Mouse (Mus musculus): ENCODE data around the gene Mfap2. TPM values are rescaled to one million over a fixed set of nuclear protein-coding genes. Genes with fewer than 3 reads are reported as not detected.

Mfap2 gene
- 37.7 and 48.4 TPM in 2 replicates for polyA plus RNA-seq (2012; rRNA removed)

DNA sequence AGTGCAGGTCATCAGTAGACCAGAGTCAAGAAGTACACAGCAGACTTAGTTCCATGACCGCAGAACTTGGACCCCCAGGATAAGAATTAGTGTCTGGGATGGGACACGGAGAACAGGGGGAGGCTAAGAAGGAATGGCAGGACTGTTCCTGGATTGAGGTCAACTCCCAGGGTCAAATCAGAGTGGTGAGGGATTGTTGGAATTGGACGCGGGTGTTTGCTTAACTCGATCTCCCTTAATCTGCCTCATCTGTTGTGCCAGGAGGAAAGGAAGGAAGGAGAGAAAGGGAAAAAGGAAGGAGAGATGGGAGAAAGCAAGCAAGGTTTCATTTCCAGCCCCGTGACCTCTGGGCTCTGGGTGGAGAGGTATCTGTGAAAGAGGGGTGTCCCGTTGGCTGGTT, at the start of gene Mfap2:
Mfap2 (plus strand) TSS at position 301 of the 400 bp plus-strand sequence.

DNA sequence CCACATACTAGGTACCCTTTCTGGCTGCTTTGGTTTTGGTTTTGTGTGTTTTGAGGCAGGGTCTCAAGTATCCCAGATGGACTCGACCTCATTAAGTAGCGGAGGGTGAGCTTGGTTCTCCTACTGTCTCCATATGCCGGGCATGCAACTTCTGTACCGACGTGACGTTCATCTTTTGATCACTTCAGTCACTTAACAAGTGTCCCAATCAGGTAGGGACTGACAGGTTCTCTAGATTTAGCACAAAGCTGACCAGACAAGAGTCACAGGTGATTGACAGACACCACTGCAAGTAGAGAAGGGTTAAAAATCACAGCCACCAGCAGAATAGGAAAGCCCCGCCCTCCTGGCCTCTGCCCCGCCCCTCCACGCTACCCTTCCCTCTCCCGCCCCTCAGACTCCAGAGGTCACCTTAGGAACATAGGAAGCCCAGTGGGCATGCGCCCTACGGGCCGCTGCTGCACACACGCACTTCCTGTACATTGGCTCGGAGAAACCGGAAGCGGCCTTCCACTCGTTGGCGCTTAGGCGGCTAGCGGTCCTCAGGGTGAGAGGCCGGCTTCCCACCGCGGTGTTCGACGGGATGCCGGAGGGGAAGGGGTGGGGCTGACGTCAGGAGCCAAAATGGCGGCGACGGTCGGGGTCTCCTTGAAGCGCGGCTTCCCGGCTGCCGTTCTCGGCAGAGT, 49.3 kb upstream of the Mfap2 start, which contains the start of gene Sdhb:
Sdhb (plus strand) TSS at position 423 of the 686 bp plus-strand sequence.

DNA sequence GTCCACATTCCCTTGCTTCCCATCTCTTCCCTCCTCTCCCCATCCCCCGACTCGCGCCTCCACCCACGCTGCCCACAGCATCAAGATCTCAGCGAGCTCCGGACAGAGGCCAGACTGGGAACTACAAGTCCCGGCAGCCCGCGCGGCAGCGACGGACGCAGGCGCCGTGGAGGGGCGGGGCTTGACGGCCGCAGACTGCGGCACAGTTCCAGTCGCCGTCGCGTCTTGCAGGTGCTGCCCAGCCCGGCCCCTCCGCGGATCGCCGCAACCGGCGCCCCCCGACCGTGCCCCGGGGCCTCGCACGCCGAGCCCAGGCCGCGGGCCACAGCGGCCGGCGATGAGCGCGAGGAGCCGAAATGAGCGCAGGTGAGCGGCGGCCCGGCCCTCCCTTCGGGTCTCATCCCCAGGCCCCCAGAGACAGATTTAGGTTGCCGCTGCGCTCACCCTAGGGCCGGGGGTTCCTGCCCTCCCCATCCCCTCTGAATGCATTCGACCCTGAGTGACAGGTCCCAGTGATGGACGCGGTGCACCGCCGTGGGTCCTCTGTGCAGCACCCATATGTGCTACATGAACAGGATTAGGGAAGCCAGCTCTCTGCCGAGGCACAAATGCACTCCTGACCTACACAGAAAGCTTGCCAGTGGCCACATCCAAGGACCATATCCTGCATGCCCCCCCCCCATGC, 23.4 kb upstream of the Mfap2 start, which contains the start of gene Atp13a2:
Atp13a2 (plus strand) TSS at position 163 of the 685 bp plus-strand sequence.

DNA sequence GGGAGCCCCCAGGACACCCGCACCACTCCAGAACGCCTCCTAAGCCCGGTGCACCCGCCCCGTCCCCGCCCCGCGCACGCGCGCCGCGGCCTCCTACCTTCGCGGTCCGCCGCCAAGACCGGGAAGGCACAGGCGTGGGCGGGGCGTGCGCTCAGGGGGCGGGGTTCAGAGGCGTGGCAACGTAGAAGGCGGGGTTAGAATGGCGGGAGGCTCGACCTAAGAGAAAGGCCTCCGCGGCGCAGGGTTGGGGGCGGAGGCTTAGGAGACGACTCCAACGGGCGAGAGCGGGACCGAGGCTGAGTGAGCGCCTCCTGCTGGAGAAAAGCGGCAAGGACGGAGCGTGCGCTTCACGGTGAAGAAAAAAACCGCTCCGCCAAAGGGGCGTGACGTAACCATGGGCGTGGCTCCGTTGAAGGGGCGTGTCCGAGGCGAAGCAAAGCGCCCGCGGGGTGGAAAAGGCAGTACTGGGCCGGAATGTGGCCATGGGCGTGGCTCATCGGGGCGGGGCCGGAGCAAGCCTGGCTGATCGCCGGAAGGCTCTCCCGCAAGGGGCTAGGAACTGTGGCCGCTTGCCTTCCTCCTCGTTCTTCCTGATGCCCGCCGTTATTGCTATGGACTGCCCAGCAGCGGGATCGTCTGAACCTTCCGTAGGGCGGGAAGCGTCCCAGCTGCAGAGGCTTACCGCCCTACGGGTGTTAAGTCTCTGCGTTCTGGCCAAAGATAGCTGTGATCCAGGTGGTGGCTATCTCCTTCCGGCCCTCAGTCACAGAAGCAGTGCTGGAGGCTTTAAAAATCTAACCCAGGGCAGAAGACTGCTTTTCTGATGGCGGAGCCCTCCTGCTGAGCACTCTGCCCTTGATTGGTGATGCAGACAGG, 50.4 kb downstream of the Mfap2 start, which contains the start of gene Crocc:
Crocc (minus strand) TSS at position 125 of the 876 bp plus-strand sequence.

Other genes with a start within 250 kb of the Mfap2 start
- 1.7 and 2.8 TPM in 2 replicates for gene Padi4, start 236.2 kb upstream of the Mfap2 start, polyA plus RNA-seq (2012; rRNA removed)
- 0.09 TPM in 1 of 2 replicates, not detected in the other for gene Padi3, start 199.8 kb upstream of the Mfap2 start, polyA plus RNA-seq (2012; rRNA removed)
- gene Padi1, start 164.6 kb upstream of the Mfap2 start, polyA plus RNA-seq (2012; rRNA removed): 1.5 and 2.0 TPM in 2 replicates
- 1.1 and 2.2 TPM in 2 replicates for gene Padi2, start 104.1 kb upstream of the Mfap2 start, polyA plus RNA-seq (2012; rRNA removed)
- gene Sdhb, start 49.2 kb upstream of the Mfap2 start, polyA plus RNA-seq (2012; rRNA removed): 118 and 191 TPM in 2 replicates
- 46.3 and 68.4 TPM in 2 replicates for gene Atp13a2, start 23.5 kb upstream of the Mfap2 start, polyA plus RNA-seq (2012; rRNA removed)
- 6.0 and 7.1 TPM in 2 replicates for gene Crocc, start 50.1 kb downstream of the Mfap2 start, polyA plus RNA-seq (2012; rRNA removed)
- gene Necap2, start 67.9 kb downstream of the Mfap2 start, polyA plus RNA-seq (2012; rRNA removed): 34.3 and 51.7 TPM in 2 replicates
- not detected in 2 replicates for gene Spata21, start 77.9 kb downstream of the Mfap2 start, polyA plus RNA-seq (2012; rRNA removed)
- gene Szrd1, start 129.4 kb downstream of the Mfap2 start, polyA plus RNA-seq (2012; rRNA removed): 41.1 and 49.4 TPM in 2 replicates
- 4.5 and 5.0 TPM in 2 replicates for gene Fbxo42, start 137.5 kb downstream of the Mfap2 start, polyA plus RNA-seq (2012; rRNA removed)
- 0.45 and 0.58 TPM in 2 replicates for gene Rsg1, start 203.5 kb downstream of the Mfap2 start, polyA plus RNA-seq (2012; rRNA removed)
- 16.2 and 17.3 TPM in 2 replicates for gene Arhgef19, start 229.1 kb downstream of the Mfap2 start, polyA plus RNA-seq (2012; rRNA removed)